Mouse (Mus musculus): ENCODE results near the gene Zar1.
"Not testable (repeated sequence)": the region's sequence is repeated elsewhere in the genome, so short reads cannot be mapped to it uniquely, and the experiment has no call there.

Gene Zar1

DNA sequence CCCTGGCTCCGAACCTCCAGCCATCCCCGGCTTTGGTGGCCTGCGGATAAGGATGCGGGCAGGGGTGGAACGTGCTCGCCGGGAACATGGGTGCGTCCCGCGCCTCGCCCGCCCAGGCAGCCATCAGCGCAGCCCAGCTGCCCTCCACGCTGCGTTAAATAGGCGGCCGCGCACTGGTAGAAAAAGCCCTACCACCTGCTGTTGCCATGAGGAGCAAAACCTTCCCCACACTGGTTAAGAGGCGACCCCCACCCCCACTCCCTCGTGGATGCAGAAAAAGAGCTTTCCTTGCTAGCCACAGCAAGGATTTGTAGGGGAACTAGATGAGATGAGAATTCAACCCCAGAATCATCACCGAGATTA lies at the start of gene Zar1:
Zar1 (minus strand) TSS at position 285 of the 363 bp plus-strand sequence.
- not testable (repeated sequence) for DNase-seq (ENCODE audit: low read depth, low spot score)

DNA sequence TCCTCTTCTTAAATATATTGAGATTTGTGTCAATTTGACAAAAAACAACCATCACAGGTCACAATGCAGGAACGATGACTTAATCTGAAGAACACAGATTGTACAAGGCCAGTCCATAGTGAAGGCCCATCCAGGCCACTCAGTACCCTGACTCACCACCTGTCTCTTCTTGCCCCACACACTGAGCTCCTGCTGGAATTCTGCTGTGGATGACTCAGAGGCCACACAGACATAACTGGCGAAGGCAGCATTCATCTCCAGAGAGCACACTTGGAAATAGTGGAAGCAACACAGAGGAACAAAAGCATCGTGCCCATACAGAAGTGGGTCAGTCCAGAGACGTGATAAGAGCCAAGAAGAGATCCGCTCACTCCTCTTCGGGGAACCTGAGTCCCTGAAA lies 49.0 kb upstream of the Zar1 start:
- DNase-seq (ENCODE audit: low read depth, low spot score): peak; percentile 88

DNA sequence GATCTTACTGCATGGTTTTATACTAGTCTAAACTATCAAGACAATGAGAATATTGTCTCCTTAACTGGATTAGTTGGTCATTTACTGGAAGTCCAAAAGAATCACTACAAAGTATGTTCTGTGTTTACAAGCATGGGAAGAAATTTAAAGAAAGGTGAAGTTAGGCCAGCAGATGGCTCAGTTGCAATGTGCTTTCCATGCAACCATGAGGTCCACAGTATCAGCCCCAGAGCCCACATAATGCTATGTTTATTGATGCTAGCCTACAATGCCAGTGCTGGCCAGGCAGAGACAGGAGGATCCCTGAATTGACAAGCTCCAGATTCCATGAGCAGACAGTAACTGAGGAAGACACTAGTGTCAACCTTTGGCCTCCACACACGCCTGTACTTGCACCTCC lies 40.0 kb upstream of the Zar1 start:
- DNase-seq (ENCODE audit: low read depth, low spot score): no peak

DNA sequence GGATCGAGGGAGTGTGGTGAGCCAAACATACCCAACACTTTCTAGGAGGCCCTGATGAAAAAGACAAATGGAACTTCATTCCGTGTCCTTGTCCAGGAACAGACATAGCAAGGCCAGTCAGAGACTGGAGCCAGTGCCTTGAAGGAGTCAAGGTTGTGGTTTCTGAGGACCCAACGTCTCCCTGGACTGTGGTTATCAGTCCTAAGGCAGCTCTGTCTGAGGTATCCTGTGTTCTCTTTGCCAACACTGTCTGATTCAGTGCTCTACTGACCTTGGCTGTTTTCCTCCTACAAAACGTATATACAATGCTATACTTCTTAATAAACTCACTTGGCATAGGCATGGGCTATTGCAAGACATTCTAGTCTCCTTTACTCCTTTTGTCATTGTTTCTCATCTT lies 36.4 kb upstream of the Zar1 start:
- DNase-seq (ENCODE audit: low read depth, low spot score): no peak

DNA sequence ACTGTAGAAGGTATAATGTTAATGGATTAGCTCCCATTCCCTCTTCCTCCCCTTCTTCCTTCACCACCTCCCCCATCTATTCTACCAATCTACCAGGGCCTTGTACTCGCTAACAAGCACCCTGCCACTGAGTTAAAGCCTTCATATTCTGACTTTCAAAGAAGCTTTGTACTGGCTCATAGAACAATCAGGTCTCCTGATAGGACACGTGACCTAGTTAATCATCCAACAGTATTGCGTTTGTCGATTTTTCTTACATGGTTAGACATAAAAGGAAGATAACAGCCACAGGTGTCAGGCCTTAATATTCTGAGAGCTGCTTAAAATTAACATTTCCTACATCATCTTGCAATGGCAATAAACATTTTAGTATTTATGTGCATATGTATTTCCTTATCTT lies 22.1 kb upstream of the Zar1 start:
- no peak for DNase-seq (ENCODE audit: low read depth, low spot score)

DNA sequence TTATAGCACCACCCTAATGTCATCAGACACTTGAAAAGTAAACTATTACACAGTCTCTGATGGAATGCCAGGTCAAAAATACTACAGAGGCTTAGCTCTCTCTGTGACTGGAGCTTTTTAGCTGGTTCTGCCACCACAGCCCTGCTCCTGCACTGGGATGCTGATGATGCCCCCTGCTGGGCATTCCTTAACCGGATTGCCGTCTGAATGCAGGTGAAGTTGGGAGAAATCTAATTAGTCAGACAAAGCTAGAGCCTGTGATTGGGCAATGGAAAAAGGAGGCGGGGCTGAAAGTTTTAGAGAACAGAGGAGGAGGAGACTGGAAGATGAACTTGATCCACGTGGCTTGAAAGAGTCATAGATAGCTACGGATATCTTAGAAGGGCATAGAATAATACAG lies 20.0 kb upstream of the Zar1 start:
- peak; percentile 82 for DNase-seq (ENCODE audit: low read depth, low spot score)

DNA sequence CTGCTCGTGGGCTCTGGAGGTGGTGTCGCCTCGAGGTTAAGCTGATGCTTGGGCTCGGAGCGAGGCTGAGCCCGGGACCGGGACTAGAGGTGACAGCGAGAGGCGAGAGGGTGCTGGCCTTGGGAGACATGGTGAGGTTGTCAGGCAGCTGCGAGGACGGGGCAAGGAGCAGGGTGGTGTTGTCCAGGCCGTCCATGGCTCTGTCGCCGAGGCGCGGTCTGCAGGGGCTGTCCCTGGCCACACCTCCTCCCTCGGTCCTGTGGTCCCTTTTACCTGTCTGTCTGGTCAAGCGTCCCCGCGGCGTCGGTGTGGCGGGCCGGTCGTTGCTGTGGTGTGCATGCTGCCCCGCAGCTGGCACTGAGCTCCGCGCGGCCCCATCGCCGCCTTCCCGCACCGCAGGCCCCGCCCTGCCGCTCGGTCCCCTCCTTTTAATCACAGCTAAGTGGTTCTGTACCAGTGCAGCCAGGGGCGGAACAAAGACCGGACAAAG lies 6.2 kb upstream of the Zar1 start, which contains the start of gene Gm5868:
Gm5868 (minus strand) TSS at position 360 of the 490 bp plus-strand sequence.
- no peak for DNase-seq (ENCODE audit: low read depth, low spot score)

DNA sequence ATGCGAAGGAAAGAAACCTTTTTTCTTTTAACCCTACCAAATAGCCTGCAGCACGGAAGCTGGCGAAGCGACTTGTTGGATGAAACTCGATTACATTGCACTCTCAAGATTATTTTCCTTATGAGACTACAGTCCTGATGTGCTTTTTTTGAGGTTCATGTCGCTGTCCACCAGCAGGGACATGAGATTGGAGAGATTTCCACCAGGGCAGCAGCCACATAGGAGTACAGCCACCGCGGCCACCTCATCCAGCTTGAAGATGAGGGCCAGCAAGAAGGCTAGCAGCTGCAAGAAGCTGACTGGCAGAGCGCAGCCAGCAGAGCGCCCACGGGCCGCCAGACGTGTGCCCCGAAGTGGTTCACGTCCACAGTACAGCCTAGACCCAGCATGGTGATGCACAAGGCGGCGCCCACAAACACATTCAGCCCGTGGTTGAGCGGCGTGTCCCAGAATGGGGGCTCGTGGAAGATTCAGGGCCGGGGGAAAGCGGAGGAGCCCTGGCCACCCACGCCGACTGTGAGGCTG lies 5.7 kb upstream of the Zar1 start:
- not testable (repeated sequence) for DNase-seq (ENCODE audit: low read depth, low spot score)

DNA sequence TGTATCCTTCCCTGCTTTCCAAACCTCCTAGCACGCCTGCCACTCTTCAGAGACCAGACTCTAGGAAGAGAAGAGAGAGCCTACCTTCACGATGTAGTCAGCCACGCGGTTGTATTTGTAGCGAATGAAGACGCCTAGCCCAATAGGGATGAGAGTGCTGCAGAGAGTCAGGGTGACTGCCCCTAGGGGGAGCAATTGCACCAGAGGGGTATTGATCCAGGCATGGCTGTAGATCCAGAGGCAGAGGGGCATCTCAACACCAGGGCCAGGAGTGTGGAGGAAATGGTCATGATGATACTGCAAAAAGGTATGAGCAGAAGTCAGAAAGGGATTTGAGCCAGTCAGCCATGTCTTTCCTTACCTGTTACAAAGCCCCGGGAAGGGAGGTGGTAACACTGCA lies 5.1 kb upstream of the Zar1 start:
- not testable (repeated sequence) for DNase-seq (ENCODE audit: low read depth, low spot score)

DNA sequence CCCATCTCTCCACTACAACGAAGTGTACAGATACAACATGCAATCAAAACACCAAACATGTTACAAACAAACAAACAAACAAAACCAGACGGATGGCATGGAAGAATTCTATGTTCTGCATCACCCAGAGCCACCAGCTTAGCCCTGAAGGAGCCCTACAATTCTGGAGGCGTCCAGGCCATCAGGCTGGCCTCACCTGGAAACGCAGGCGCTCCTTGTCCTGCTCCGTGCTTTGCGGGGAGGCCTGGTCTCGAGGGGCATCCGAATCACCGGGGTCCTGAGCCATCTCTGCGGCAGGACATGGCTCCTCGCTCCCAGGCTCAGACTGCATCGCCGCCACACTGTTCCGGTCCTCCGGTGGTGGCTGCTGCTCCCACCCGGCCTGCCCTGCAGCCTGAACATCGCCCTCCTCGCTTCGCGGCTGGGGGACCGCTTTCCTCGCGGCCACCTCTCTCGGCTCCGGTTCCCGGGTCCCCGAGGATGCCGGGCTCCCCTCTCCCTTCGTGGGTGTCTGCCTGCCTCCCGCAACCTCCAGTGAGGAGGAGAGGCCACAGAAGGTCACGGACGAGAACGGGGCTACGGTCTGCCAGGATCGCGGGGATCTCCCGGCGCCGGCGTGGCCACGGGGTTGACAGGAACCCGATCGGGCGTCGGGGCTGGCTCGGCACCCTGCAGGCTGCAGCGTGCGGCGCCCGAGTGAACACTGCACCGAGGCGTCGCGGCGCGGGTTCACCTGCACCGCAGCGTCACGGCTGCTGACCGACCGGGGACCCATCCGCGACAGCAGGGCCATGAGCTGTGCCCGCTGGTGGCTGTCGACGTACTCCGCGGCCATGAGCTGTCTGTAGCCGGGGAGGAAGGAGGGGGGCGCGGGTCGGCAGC lies 725 bp downstream of the Zar1 start:
- DNase-seq (ENCODE audit: low read depth, low spot score): not testable (repeated sequence)

DNA sequence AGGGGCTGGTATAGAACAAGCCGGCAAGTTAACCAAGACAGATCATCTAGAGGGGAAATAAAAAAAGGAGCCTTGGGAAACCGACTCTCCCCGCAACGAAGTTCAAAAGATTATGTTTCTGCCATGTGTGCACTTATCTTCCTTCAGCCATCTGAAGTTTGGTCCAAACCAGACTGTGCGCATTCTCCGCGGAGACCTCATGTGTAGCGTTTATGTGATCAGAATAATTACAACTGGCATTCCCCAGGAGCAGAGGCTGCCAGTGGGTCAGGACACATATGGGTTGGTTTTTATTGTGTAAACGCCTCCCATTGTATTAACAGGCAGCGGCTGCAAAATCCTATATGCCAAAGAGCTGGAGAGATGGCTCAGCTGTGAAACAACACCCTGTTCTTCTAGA lies 1.5 kb downstream of the Zar1 start:
- not testable (repeated sequence) for DNase-seq (ENCODE audit: low read depth, low spot score)

DNA sequence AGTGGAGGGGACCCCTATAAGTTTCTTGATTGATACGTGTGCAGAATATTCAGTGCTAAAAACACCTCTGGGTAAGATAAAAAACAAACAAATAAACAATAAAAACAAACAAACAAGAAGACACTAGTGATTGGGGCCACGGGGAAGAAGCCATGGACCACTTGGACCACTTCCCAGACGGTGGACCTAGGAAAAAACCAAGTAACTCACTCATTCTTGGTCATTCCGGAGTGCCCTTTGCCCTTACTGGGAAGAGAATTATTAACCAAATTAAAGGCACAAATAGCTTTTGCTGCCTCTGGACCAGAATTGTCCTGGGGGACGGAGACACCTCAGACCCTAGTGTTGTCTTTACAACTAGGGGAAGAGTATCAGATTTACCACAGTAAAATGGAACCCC lies 15.4 kb downstream of the Zar1 start:
- DNase-seq (ENCODE audit: low read depth, low spot score): no peak

DNA sequence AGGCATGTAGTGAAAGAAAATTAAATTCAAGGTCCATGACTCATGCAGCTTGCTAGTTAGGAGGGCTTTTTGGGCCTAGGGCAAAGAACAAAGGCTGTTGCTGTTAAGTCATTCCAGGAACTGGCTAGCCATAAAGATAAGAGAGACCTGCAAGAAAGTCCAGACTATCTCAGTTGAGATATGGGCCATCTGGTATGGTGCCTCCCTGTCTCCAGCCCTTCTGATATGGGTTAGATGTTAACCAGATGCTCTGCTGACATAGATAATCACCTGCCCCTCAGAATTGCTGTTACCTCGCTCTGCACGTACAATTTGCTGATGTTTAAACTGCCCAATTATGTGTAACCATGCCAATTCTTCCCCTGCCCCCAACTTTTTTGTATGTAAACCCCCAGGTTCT lies 17.9 kb downstream of the Zar1 start:
- DNase-seq (ENCODE audit: low read depth, low spot score): not testable (repeated sequence)

DNA sequence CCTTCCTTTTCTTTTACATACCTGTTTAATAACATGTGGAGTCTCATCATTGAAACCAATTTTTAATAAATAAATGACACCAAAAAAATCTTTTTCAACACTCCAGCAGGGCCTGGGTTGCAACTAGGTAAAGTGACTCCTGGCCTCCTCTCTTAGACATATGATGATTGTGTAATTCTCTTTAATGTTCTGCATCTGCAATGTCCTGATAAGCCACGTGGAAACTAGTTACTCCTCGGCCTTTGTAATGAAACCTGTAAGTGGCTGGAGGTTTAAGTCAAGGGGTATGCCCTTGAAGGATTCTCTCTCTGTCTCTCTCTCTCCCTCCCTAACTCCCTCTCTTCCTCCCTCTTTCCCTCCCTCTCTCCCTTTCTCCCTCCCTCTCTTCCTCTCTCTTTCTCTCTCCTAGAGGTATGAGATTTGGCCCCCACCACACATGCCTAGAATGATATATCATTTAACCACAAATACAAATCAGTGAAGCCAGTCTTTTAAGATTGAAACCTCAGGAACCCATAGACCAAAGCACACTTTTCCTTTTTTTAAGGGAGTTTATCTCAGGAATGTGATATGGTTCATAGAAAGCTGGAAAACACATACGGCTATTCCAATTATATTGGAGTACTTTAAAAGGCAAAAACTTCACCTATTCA lies 20.0 kb downstream of the Zar1 start:
- DNase-seq (ENCODE audit: low read depth, low spot score): no peak

DNA sequence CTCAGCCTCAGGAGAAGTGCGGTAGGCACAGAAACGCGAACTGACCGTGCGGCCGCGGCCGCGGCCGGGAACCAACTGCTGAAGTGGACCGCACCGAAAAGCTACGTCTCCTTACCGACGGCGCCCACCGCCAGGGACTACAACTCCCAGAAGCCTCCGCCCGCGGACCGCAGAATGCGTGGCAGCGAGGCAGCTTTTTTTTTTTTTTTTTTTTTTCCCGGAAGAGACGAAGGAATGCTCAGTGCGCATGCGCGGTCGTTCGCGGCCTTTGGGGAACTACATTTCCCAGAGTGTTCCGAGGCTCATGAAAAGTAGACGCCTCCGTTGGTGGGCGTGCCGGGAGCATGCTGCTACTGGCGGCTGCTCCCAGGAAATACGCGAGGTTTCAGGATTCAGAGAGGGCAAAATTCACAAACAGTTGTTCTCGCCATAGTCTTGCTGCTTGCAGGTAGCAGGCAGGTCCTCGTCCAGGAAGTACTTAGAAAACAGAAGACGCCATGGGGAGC lies 21.5 kb downstream of the Zar1 start, which contains the start of gene Nfxl1:
Nfxl1 (minus strand) TSS at position 141 of the 506 bp plus-strand sequence.
- DNase-seq (ENCODE audit: low read depth, low spot score): peak; percentile 100

DNA sequence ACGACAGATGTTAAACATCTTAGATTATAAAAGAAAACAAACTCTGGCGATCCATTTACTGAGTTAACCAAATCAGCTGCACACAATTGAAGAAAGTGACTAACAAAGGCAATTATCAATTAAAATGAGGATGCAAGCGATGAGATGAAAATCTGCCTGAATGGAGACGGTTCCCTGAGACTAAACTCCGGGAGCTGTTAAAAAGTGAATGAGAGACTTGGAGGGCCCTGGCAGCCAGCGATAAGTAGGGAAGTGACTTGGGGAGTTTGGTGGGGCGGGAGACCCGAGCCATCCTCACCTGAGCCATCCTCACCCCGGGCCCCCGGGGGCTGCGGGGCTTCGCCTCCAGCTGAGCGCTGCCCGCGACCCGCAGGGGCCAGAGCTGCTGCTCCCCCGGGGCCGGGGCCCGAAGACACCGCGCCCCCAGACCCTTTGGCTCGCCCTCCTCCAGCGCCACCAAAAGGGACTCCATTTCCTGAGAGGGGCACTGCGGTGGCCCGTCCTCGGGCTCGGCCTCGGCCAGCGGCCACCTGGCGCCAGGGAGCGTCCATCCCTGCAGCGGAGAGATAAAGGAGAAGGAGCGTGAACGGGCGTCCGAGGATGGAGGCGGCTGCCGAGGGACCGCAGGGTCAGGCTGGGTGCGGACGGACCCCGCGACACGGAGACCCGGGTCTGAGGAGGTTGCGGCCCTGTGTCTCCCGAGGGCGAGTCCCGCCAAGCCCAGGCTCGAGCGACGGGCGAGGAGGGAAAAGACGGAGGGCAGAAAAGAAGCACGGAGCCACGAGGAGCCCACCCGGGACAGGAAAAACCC lies 22.1 kb downstream of the Zar1 start:
- DNase-seq (ENCODE audit: low read depth, low spot score): no peak

DNA sequence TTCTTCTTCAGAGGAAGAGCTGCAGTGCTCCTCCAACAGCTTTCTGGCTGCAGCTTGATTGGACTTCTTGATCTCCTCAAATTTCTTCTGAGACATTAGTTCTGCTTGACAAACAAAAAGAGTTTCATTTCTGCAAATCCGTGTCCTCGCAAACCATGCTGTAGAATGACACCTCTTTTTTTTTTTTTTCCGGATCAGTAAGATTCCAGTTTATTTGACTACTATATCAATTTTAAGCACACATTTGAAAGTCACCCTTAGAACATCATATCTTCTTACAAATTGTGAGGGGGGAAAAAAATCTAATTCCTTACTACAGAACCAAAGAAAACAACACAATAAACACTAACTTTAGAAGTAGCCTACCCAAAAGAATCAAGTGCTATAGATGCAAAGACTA lies 24.8 kb downstream of the Zar1 start:
- no peak for DNase-seq (ENCODE audit: low read depth, low spot score)

DNA sequence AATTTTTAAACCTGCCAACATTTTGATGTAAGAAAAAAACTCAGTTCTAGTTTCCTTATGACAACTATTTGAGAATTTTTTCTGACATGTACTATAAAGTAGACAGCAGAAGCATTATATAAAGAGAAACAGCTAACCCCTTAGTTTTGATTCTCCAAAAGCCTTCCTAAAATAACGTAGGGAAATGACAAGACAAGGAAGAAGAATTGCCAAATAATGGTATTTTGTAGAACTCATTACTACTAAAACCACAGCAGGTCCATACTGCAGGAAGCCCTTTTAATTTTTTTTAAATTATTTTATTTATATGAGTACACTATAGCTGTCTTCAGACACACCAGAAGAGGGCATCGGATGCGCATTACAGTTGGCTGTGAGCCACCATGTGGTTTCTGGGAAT lies 29.8 kb downstream of the Zar1 start:
- peak; percentile 26 for DNase-seq (ENCODE audit: low read depth, low spot score)

DNA sequence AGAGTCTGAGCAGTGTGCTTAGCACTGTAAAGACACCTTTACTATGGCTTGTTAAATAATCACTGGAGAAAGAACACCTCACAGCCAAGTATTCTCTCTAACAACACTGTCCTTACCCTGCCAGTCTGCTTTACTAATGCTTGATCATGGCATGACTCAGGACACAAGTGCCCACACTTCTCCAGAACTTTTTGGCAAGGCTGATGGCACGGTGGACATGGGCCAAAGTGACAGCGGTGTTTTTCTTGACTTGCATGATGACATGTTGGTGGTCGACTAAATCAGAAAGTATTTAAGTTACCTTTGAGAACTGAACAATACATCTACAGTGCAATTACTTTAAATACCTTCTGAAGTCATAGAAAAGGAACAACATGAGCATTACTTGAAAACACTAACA lies 52.2 kb downstream of the Zar1 start:
- DNase-seq (ENCODE audit: low read depth, low spot score): peak; percentile 75
